Mouse (Mus musculus): ENCODE measurements around the gene Khk.

The Khk gene

DNA sequence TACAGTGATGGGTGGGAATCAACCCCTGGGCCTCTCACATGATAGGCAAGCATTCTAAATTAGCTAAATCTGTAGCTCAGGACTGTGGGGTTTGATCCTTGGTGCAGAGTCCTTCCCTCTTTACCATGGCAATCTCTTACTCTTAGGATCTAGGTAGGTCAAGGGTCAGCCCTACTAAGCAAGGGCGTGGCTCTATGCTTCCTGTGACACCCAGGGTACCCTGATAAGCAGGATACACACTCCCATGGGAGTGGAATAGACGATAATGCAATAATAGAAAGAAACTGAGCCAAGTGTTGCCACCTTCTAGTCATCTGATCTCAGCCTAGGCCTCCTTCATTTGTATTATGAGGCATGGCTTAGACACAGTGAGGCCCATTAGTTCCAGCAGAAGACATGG is 48.2 kb downstream of the Khk start:
- DNase-seq = no peak

DNA sequence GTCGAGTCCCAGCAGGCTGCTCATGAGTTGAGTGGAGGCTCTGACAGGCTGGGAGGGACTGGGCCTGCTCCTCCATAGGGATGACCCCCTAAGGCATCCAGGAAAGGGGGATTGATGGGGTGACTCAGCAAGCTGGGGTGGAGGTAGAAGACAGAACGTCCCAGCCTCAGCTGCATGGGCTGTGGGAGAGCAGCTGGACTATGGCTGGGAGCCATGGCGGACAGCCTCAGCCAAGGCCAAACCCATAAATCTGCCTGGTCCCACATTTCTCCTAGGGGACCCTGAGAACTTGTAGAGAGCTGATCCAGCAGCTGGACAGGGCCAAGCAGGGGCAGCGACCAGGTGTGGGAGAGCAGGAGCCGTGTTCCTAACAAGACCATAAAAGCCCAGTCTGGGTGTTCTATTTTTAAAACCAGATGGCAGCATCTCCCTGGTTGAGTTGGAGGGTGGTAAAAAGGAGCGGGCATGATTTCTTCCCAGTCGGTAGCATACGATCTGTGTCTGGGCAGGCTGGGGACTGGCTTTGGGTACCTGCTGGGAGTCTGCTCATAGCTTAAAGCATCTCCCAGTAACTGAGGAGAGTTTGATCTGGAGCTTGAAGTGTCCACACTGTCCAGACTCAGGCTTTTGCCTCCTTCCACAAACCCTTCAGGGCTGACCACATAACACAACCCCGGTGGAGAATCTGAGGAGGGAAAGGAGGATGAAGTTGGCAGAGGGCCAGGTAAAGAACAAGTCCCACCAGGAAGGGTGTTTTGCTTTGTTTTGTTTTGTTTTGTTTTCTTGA is 53.8 kb downstream of the Khk start:
- no peak for DNase-seq

Data from spleen, adult 18-20 months (tissue).